Mouse (Mus musculus) midbrain, embryonic 15.5 days (tissue): ENCODE results near the gene Phactr1. TPM values are rescaled to one million over a fixed set of nuclear protein-coding genes. Genes with fewer than 3 reads are reported as not detected.

Experiments used
- ATAC-seq: fragments of 200-750 bp; cut with Nextera tagmentation; replicated peaks from 2 replicates; pipeline ENCODE4 v1.8.0; 2017; ENCODE audit warnings: moderate TSS enrichment
- H3K27ac ChIP-seq: fragments of 300-500 bp; sonication (generic); 2 replicates; pipeline ENCODE4 v1.5.1; 2015; ENCODE audit warnings: mild to moderate bottlenecking, inconsistent platforms
- H3K27me3 ChIP-seq: fragments of 300-500 bp; sonication (generic); replicated peaks from 2 replicates; pipeline ENCODE4 v1.6.1; 2015; ENCODE audit warnings: inconsistent platforms
- H3K36me3 ChIP-seq: fragments of 300-500 bp; sonication (generic); replicated peaks from 2 replicates; pipeline ENCODE4 v1.6.1; 2015; ENCODE audit warnings: inconsistent platforms
- H3K4me1 ChIP-seq: fragments of 300-500 bp; sonication (generic); 2 replicates; pipeline ENCODE4 v1.6.1; 2015; ENCODE audit warnings: inconsistent platforms
- H3K4me2 ChIP-seq: fragments of 300-500 bp; sonication (generic); 2 replicates; pipeline ENCODE4 v1.6.1; 2015; ENCODE audit warnings: inconsistent platforms, mild to moderate bottlenecking, moderate library complexity
- H3K4me3 ChIP-seq: fragments of 300-500 bp; sonication (generic); 2 replicates; pipeline ENCODE4 v1.5.1; 2015; ENCODE audit warnings: mild to moderate bottlenecking, inconsistent platforms
- H3K9ac ChIP-seq: fragments of 300-500 bp; sonication (generic); 2 replicates; pipeline ENCODE4 v1.6.1; 2015; ENCODE audit warnings: mild to moderate bottlenecking, inconsistent platforms
- H3K9me3 ChIP-seq: fragments of 300-500 bp; sonication (generic); 2 replicates; pipeline ENCODE4 v1.6.1; 2016; ENCODE audit warnings: inconsistent platforms
- WGBS: fragments of 180-500 bp; shearing (Covaris S2); methylation state at CpG from one replicate; pipeline ENCODE4 v1.1.7; 2015; ENCODE audit warnings: mixed read lengths; 5-methylcytosine and 5-hydroxymethylcytosine counted together
- polyA plus RNA-seq: library from polyadenylated mRNA; unstranded; fragments of >200 nt; fragmentation: Nextera tagmentation; extraction: Ambion mirVana; gene quantifications from 2 replicates; pipeline ENCODE4 v1.2.1, GENCODE M21; 2015

The Phactr1 gene
- polyA plus RNA-seq, 1 experiment from 2014 or later: 62.1 TPM

- Histone ChIP-seq H3K27ac (no peak overlapping the region), H3K4me3 (no peak overlapping the region), H3K27me3 (no peaks in the 10 kb centered on the region), H3K36me3 (no peaks in the 10 kb centered on the region), H3K9ac (no peak overlapping the region), H3K4me1 (peaks cover 21% of the 10 kb centered on the region), H3K9me3 (no peaks in the 10 kb centered on the region), H3K4me2 (no peak overlapping the region)
- WGBS: 11% methylated on average over 6 of the region's 6 CpGs
- 0 out of 2 replicates have a peak, but pooled peaks have one; percentile 37 for ATAC-seq
Measured at GRCm38 (mm10) chr13:42772314-42772713, 91.9 kb downstream of the Phactr1 start.

GRCm38 (mm10) chr13:42774040-42774439 is 93.6 kb downstream of the Phactr1 start:
- no peak overlapping the region for H3K27ac ChIP-seq

GRCm38 (mm10) chr13:42782151-42782550 is 101.7 kb downstream of the Phactr1 start:
- ATAC-seq: no peak
- no peak overlapping the region for H3K4me3 ChIP-seq
- no peaks in the 10 kb centered on the region for H3K36me3 ChIP-seq
- H3K9me3 ChIP-seq: no peaks in the 10 kb centered on the region
- no peak overlapping the region for H3K4me2 ChIP-seq
- H3K9ac ChIP-seq: no peak overlapping the region
- WGBS: 48% methylated on average over 13 of the region's 13 CpGs
- H3K4me1 ChIP-seq: 0 out of 2 replicates have a peak, but pooled peaks cover 4% of the 10 kb centered on the region
- H3K27me3 ChIP-seq: no peaks in the 10 kb centered on the region
- no peak overlapping the region for H3K27ac ChIP-seq

More at GRCm38 (mm10) chr13:42774040-42774439, 93.6 kb downstream of the Phactr1 start:
- no peak overlapping the region for H3K9ac ChIP-seq
- 71% methylated on average over 2 of the region's 2 CpGs for WGBS
- no peak overlapping the region for H3K4me3 ChIP-seq
- H3K4me2 ChIP-seq: no peak overlapping the region
- H3K27me3 ChIP-seq: no peaks in the 10 kb centered on the region
- no peaks in the 10 kb centered on the region for H3K36me3 ChIP-seq
- ATAC-seq: no peak
- H3K9me3 ChIP-seq: no peaks in the 10 kb centered on the region
- peaks cover 21% of the 10 kb centered on the region for H3K4me1 ChIP-seq

- Histone ChIP-seq H3K9me3 (no peaks in the 10 kb centered on the region), H3K4me2 (no peak overlapping the region), H3K36me3 (no peaks in the 10 kb centered on the region), H3K27me3 (no peaks in the 10 kb centered on the region), H3K4me1 (peaks cover 8% of the 10 kb centered on the region), H3K27ac (no peak overlapping the region), H3K4me3 (no peak overlapping the region), H3K9ac (no peak overlapping the region)
- no peak for ATAC-seq
- 90% methylated on average over 13 of the region's 13 CpGs for WGBS
Measured at GRCm38 (mm10) chr13:42789221-42789620, 108.8 kb downstream of the Phactr1 start.

GRCm38 (mm10) chr13:42792279-42792678 is 111.9 kb downstream of the Phactr1 start:
- peaks cover 8% of the 10 kb centered on the region for H3K4me1 ChIP-seq
- H3K36me3 ChIP-seq: no peaks in the 10 kb centered on the region
- 20% methylated on average over 8 of the region's 8 CpGs for WGBS
- no peak for ATAC-seq
- no peak overlapping the region for H3K27ac ChIP-seq
- no peaks in the 10 kb centered on the region for H3K27me3 ChIP-seq
- H3K9ac ChIP-seq: no peak overlapping the region
- H3K4me2 ChIP-seq: peak overlapping the region; percentile 35; the same call in 1 of the 2 replicates
- no peaks in the 10 kb centered on the region for H3K9me3 ChIP-seq
- H3K4me3 ChIP-seq: no peak overlapping the region

GRCm38 (mm10) chr13:42800523-42800922 is 120.1 kb downstream of the Phactr1 start:
- WGBS: 87% methylated on average over 6 of the region's 6 CpGs
- Histone ChIP-seq H3K36me3 (no peaks in the 10 kb centered on the region), H3K27ac (no peak overlapping the region), H3K9ac (no peak overlapping the region), H3K9me3 (no peaks in the 10 kb centered on the region), H3K4me1 (peaks cover 8% of the 10 kb centered on the region; the same call in 1 of the 2 replicates), H3K27me3 (no peaks in the 10 kb centered on the region), H3K4me2 (no peak overlapping the region), H3K4me3 (no peak overlapping the region)
- no peak for ATAC-seq

GRCm38 (mm10) chr13:42804314-42804713 is 123.9 kb downstream of the Phactr1 start:
- H3K9me3 ChIP-seq: no peaks in the 10 kb centered on the region
- ATAC-seq: no peak
- no peaks in the 10 kb centered on the region for H3K27me3 ChIP-seq
- no peaks in the 10 kb centered on the region for H3K36me3 ChIP-seq
- no peak overlapping the region for H3K9ac ChIP-seq
- H3K4me1 ChIP-seq: peaks cover 8% of the 10 kb centered on the region; the same call in 1 of the 2 replicates
- no peak overlapping the region for H3K27ac ChIP-seq
- H3K4me3 ChIP-seq: no peak overlapping the region
- WGBS: 47% methylated on average over 9 of the region's 9 CpGs
- H3K4me2 ChIP-seq: no peak overlapping the region

GRCm38 (mm10) chr13:42812762-42813161 is 132.3 kb downstream of the Phactr1 start:
- H3K27me3 ChIP-seq: no peaks in the 10 kb centered on the region
- WGBS: 24% methylated on average over 7 of the region's 7 CpGs
- peak; percentile 84 for ATAC-seq
- 0 out of 2 replicates have a peak overlapping the region, but pooled peaks have one; percentile 3 for H3K9ac ChIP-seq
- H3K27ac ChIP-seq: no peak overlapping the region
- H3K9me3 ChIP-seq: no peaks in the 10 kb centered on the region
- H3K36me3 ChIP-seq: no peaks in the 10 kb centered on the region
- H3K4me1 ChIP-seq: peaks cover 14% of the 10 kb centered on the region
- no peak overlapping the region for H3K4me3 ChIP-seq
- peak overlapping the region; percentile 45 for H3K4me2 ChIP-seq

- H3K4me2 ChIP-seq: no peak overlapping the region
- H3K36me3 ChIP-seq: no peaks in the 10 kb centered on the region
- no peak for ATAC-seq
- no peaks in the 10 kb centered on the region for H3K9me3 ChIP-seq
- H3K27me3 ChIP-seq: no peaks in the 10 kb centered on the region
- no peak overlapping the region for H3K4me3 ChIP-seq
- WGBS: 49% methylated on average over 10 of the region's 10 CpGs
- no peak overlapping the region for H3K9ac ChIP-seq
- H3K27ac ChIP-seq: no peak overlapping the region
- peaks cover 13% of the 10 kb centered on the region for H3K4me1 ChIP-seq
Measured at GRCm38 (mm10) chr13:42818378-42818777, 138.0 kb downstream of the Phactr1 start.

- Histone ChIP-seq H3K36me3 (no peaks in the 10 kb centered on the region), H3K4me2 (no peak overlapping the region), H3K9me3 (no peaks in the 10 kb centered on the region), H3K4me1 (peaks cover 10% of the 10 kb centered on the region), H3K27me3 (no peaks in the 10 kb centered on the region), H3K4me3 (no peak overlapping the region), H3K27ac (no peak overlapping the region), H3K9ac (no peak overlapping the region)
- 50% methylated on average over 9 of the region's 9 CpGs for WGBS
- ATAC-seq: no peak
Measured at GRCm38 (mm10) chr13:42820513-42820912, 140.1 kb downstream of the Phactr1 start.

GRCm38 (mm10) chr13:42821426-42822106 is 141.1 kb downstream of the Phactr1 start:
- Histone ChIP-seq H3K4me1 (peaks cover 10% of the 10 kb centered on the region), H3K36me3 (no peaks in the 10 kb centered on the region), H3K4me3 (no peak overlapping the region), H3K27ac (no peak overlapping the region), H3K9ac (no peak overlapping the region), H3K9me3 (no peaks in the 10 kb centered on the region), H3K4me2 (no peak overlapping the region), H3K27me3 (no peaks in the 10 kb centered on the region)
- WGBS: 56% methylated on average over 15 of the region's 15 CpGs
- peak; percentile 21; the same call in 1 of the 2 replicates for ATAC-seq

- Histone ChIP-seq H3K4me1 (peaks cover 10% of the 10 kb centered on the region), H3K36me3 (no peaks in the 10 kb centered on the region), H3K9ac (no peak overlapping the region), H3K4me2 (no peak overlapping the region), H3K27me3 (no peaks in the 10 kb centered on the region), H3K9me3 (no peaks in the 10 kb centered on the region), H3K27ac (no peak overlapping the region), H3K4me3 (no peak overlapping the region)
- peak; percentile 76 for ATAC-seq
- 23% methylated on average over 10 of the region's 10 CpGs for WGBS
Measured at GRCm38 (mm10) chr13:42822545-42822944, 142.1 kb downstream of the Phactr1 start.

- Histone ChIP-seq H3K9me3 (no peaks in the 10 kb centered on the region), H3K27ac (no peak overlapping the region), H3K4me2 (no peak overlapping the region), H3K9ac (no peak overlapping the region), H3K36me3 (no peaks in the 10 kb centered on the region), H3K27me3 (no peaks in the 10 kb centered on the region), H3K4me3 (no peak overlapping the region), H3K4me1 (peaks cover 14% of the 10 kb centered on the region)
- WGBS: 87% methylated on average over 7 of the region's 7 CpGs
- ATAC-seq: no peak
Measured at GRCm38 (mm10) chr13:42823875-42824274, 143.5 kb downstream of the Phactr1 start.
